Mouse (Mus musculus) heart, embryonic 14.5 days (tissue): ENCODE measurements around the gene Paqr3. TPM values are rescaled to one million over a fixed set of nuclear protein-coding genes. Genes with fewer than 3 reads are reported as not detected.

Experiments used
- ATAC-seq: fragments of 200-750 bp; cut with Nextera tagmentation; 2 replicates; pipeline ENCODE4 v1.8.0; 2017; ENCODE audit warnings: low read depth, moderate TSS enrichment; ENCODE audit not compliant: insufficient number of reproducible peaks, insufficient read depth, low FRiP score
- H3K27ac ChIP-seq, 2 experiments: fragments of 200-500 bp in 1 of 2; fragments of 300-500 bp in 1 of 2; sonication (generic) in 1 of 2; replicated peaks in 1 of 2; 2 replicates each; pipeline ENCODE4 v1.5.1; 2012 to 2014; ENCODE audit warnings: low read depth in 2 of 2, low read length in 2 of 2, control low read depth in 1 of 2, mild to moderate bottlenecking in 1 of 2, mixed read lengths in 1 of 2; ENCODE audit not compliant: control insufficient read depth in 1 of 2, insufficient read depth in 1 of 2
- H3K27me3 ChIP-seq: fragments of 300-500 bp; sonication (generic); 2 replicates; pipeline ENCODE4 v1.6.1; 2014; ENCODE audit warnings: mild to moderate bottlenecking, low read length, control low read depth; ENCODE audit not compliant: control insufficient read depth, insufficient read depth
- H3K36me3 ChIP-seq: fragments of 300-500 bp; sonication (generic); 2 replicates; pipeline ENCODE4 v1.6.1; 2014; ENCODE audit warnings: mild to moderate bottlenecking, control low read depth, low read length, mixed read lengths; ENCODE audit not compliant: control insufficient read depth, insufficient read depth
- H3K4me1 ChIP-seq, 2 experiments: fragments of 200-500 bp in 1 of 2; fragments of 300-500 bp in 1 of 2; sonication (generic) in 1 of 2; 2 replicates each; pipeline ENCODE4 v1.6.1; 2012 to 2014; ENCODE audit warnings: low read length in 2 of 2, control low read depth in 1 of 2, mixed read lengths in 1 of 2; ENCODE audit not compliant: control insufficient read depth in 2 of 2, insufficient read depth in 2 of 2
- H3K4me2 ChIP-seq: fragments of 300-500 bp; sonication (generic); 2 replicates; pipeline ENCODE4 v1.6.1; 2014; ENCODE audit warnings: mild to moderate bottlenecking, low read length
- H3K4me3 ChIP-seq, 2 experiments: fragments of 200-500 bp in 1 of 2; fragments of 300-500 bp in 1 of 2; sonication (generic) in 1 of 2; 2 replicates each; pipeline ENCODE4 v1.5.1; 2012 to 2014; ENCODE audit warnings: low read length in 2 of 2, mild to moderate bottlenecking in 2 of 2, control low read depth in 1 of 2, low read depth in 1 of 2, moderate library complexity in 1 of 2; ENCODE audit not compliant: control insufficient read depth in 1 of 2, insufficient read depth in 1 of 2
- H3K9ac ChIP-seq: fragments of 300-500 bp; sonication (generic); 2 replicates; pipeline ENCODE4 v1.6.1; 2014; ENCODE audit warnings: mild to moderate bottlenecking, low read length
- H3K9me3 ChIP-seq: fragments of 300-500 bp; sonication (generic); 2 replicates; pipeline ENCODE4 v1.6.1; 2016; ENCODE audit warnings: low read length, control low read depth; ENCODE audit not compliant: control insufficient read depth
- WGBS: fragments of 180-500 bp; shearing (Covaris S2); extraction: QIAGEN DNeasy Blood & Tissue Kit; methylation state at CpG from one replicate; pipeline ENCODE4 v1.1.7; 2014; 5-methylcytosine and 5-hydroxymethylcytosine counted together
- polyA plus RNA-seq: library from polyadenylated mRNA; unstranded; fragments of >200 nt; fragmentation: Nextera tagmentation; extraction: Ambion mirVana; gene quantifications from 2 replicates; pipeline ENCODE4 v1.2.1, GENCODE M21; 2014

Gene Paqr3
- polyA plus RNA-seq, 1 experiment from 2014 or later, result 2.6 TPM

DNA sequence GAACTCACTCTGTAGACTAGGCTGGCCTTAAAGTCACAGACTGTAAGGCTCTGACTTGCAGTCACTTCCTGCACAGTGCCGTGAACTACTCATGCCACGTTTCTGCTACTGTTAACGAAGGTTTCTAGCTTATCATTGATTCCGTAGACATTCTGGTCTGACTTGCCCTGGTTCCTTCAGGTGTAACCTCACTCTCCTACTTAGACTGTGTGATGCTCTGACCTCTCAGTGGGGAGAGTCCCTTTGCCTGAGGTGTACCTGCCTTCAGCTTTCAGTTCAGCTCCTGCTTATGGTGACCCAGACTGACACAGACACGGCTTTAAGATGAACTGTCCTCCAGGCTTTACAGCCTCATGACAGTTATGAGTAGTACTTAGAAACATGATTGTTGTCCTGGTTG, 57.2 kb downstream of the Paqr3 start:
- Histone ChIP-seq H3K4me3 (no peak overlapping the region), H3K4me2 (no peak overlapping the region), H3K4me1 (0 out of 4 replicates have a peak, but pooled peaks cover 0 to 3% of the 10 kb centered on the region in 2 experiments), H3K9ac (no peak overlapping the region), H3K27ac (no peak overlapping the region), H3K9me3 (no peaks in the 10 kb centered on the region), H3K27me3 (no peaks in the 10 kb centered on the region), H3K36me3 (peaks cover 30% of the 10 kb centered on the region)
- 88% methylated on average over 5 of the region's 5 CpGs for WGBS
- no peak for ATAC-seq

GRCm38 (mm10) chr5:97048905-97049304, 62.5 kb downstream of the Paqr3 start:
- Histone ChIP-seq H3K36me3 (peaks cover 20% of the 10 kb centered on the region; the same call in 1 of the 2 replicates), H3K9me3 (no peaks in the 10 kb centered on the region), H3K4me1 (0 out of 4 replicates have a peak, but pooled peaks cover 0 to 3% of the 10 kb centered on the region in 2 experiments), H3K9ac (no peak overlapping the region), H3K4me2 (no peak overlapping the region), H3K4me3 (no peak overlapping the region), H3K27ac (no peak overlapping the region), H3K27me3 (no peaks in the 10 kb centered on the region)
- no peak for ATAC-seq
- WGBS, result 87% methylated on average over 5 of the region's 5 CpGs

GRCm38 (mm10) chr5:97046680-97047079, 64.7 kb downstream of the Paqr3 start:
- H3K4me2 ChIP-seq, result no peak overlapping the region
- no peak for ATAC-seq
- peaks cover 15% of the 10 kb centered on the region; the same call in 1 of the 2 replicates for H3K36me3 ChIP-seq
- H3K9me3 ChIP-seq, result no peaks in the 10 kb centered on the region
- 0 out of 4 replicates have a peak, but pooled peaks cover 0 to 3% of the 10 kb centered on the region in 2 experiments for H3K4me1 ChIP-seq
- WGBS, result 89% methylated on average over 10 of the region's 10 CpGs
- H3K4me3 ChIP-seq, result no peak overlapping the region
- no peak overlapping the region for H3K9ac ChIP-seq
- H3K27ac ChIP-seq, result no peak overlapping the region
- no peaks in the 10 kb centered on the region for H3K27me3 ChIP-seq

DNA sequence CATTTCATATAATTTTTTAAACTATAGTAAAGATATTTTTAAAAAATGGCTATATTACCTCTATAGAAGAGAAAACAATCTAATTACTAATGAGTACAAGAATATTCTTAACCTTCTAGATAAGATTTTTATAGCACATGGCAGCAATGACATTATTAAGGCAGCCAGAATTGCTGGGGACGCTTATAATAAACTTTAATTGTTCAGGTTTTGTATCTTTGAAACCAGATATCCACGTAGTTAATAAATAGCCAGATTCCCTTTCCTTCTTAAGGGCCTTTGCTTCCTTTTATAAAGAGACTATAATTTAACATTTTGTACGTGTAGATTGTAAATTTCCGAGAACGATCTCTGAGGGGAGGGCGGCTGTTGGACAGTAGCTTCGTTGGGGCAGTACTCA, 66.1 kb downstream of the Paqr3 start:
- no peaks in the 10 kb centered on the region for H3K9me3 ChIP-seq
- no peak overlapping the region for H3K4me2 ChIP-seq
- no peak for ATAC-seq
- no peak overlapping the region for H3K27ac ChIP-seq
- H3K9ac ChIP-seq, result no peak overlapping the region
- H3K4me3 ChIP-seq, result no peak overlapping the region
- peaks cover 20% of the 10 kb centered on the region; the same call in 1 of the 2 replicates for H3K36me3 ChIP-seq
- H3K4me1 ChIP-seq, result 0 out of 4 replicates have a peak, but pooled peaks cover 0 to 3% of the 10 kb centered on the region in 2 experiments
- no peaks in the 10 kb centered on the region for H3K27me3 ChIP-seq
- WGBS, result 92% methylated on average over 7 of the region's 7 CpGs

Other genes with a start within 250 kb of the Paqr3 start
- gene Bmp2k, start 113.9 kb downstream of the Paqr3 start, polyA plus RNA-seq, result 8.1 and 8.3 TPM in 2 replicates